Mouse (Mus musculus): ENCODE results near the gene Zc3h14. TPM values are rescaled to one million over a fixed set of nuclear protein-coding genes. Genes with fewer than 3 reads are reported as not detected.
A peak's percentile ranks its signal among the peaks of the same experiment; 100 is the strongest.

Gene Zc3h14
- 107 and 117 TPM in 2 replicates for polyA plus RNA-seq (2015; fragmentation: Nextera tagmentation; extraction: Ambion mirVana)

DNA sequence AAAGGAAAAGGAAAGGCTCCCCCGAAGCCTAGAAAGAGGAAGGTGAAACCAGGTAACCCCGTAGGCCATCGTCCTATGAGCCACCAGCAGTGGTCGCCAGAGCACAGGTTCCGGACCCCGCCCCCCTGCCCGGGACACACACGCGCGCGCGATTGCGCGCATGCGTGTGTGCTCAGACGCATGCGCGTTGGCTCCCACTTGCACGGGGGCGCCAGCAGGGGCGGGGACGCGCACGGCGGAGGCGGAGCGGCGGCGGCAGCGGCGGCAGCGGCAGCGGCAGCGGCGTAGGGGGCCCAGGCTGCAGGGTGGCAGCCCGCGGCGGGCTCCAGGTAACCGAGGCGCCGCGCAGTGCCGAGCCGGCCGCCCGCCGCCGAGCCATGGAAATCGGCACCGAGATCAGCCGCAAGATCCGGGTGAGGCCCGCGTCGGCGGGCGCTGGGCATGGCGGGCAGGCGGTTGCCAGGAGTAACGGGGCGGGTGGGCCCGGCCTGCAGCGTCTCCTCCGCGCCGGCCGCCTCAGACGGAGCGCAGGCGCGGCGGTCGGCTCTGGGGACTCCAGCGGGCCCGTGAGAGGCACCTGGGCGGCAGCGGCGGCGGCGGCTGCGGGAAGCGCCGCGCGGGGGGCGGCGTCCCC is at the start of gene Zc3h14:
Zc3h14 (plus strand) TSS at position 219 of the 634 bp plus-strand sequence.
- ATAC-seq (ENCODE audit: insufficient number of reproducible peaks, low FRiP score, low TSS enrichment, low read depth): peak; percentile 92
- H3K4me2 ChIP-seq (replicated peaks): peak within 1 kb of the TSS; percentile 56
- WGBS: under 1% methylated on average over 82 of the region's 87 CpGs

DNA sequence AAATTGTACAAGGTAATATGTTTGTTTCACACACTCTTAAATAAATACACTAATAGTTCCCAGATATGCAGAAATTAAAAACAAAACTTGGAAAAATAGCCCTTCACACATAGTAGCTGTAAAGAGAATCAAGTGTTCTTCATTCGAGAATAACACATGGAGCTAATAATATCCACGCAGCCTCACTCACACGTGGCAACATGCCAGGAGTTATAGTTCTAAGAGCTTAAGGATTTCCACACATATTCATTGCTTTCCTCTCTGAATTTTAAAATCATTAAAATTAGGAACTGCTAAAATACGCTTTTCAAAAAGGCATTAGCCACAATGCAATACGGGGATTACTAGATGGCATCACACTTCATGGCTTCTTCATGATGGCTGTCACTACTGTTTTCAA is 49.6 kb upstream of the Zc3h14 start:
- Histone ChIP-seq H3K36me3 (peaks cover 25% of the 10 kb centered on the region), H3K4me3 (replicated peaks) (no peak overlapping the region), H3K4me2 (replicated peaks) (no peak overlapping the region), H3K27ac (replicated peaks) (no peak overlapping the region), H3K4me1 (no peaks in the 10 kb centered on the region), H3K27me3 (no peaks in the 10 kb centered on the region), H3K9ac (no peak overlapping the region), H3K9me3 (replicated peaks) (no peaks in the 10 kb centered on the region)
- 41% methylated on average over 5 of the region's 5 CpGs for WGBS
- ATAC-seq (ENCODE audit: insufficient number of reproducible peaks, low FRiP score, low TSS enrichment, low read depth): no peak

More for the DNA sequence above, at the start of gene Zc3h14:
- H3K4me1 ChIP-seq: peaks cover 25% of the 10 kb centered on the region
- no peaks in the 10 kb centered on the region for H3K27me3 ChIP-seq
- H3K9me3 ChIP-seq (replicated peaks): no peaks in the 10 kb centered on the region
- peak within 1 kb of the TSS; percentile 92 for H3K4me3 ChIP-seq (replicated peaks)
- peak within 1 kb of the TSS; percentile 91 for H3K27ac ChIP-seq (replicated peaks)
- H3K9ac ChIP-seq: peak within 1 kb of the TSS; percentile 94
- H3K36me3 ChIP-seq: no peaks in the 10 kb centered on the region

GRCm38 (mm10) chr12:98701564-98701963 is 45.2 kb upstream of the Zc3h14 start:
- no peak overlapping the region for H3K27ac ChIP-seq (replicated peaks)
- WGBS: 79% methylated on average over 9 of the region's 9 CpGs
- H3K4me1 ChIP-seq: no peaks in the 10 kb centered on the region
- H3K36me3 ChIP-seq: peaks cover 12% of the 10 kb centered on the region; the same call in 1 of the 2 replicates
- no peak for ATAC-seq (ENCODE audit: insufficient number of reproducible peaks, low FRiP score, low TSS enrichment, low read depth)
- H3K4me3 ChIP-seq (replicated peaks): no peak overlapping the region
- no peaks in the 10 kb centered on the region for H3K9me3 ChIP-seq (replicated peaks)
- H3K27me3 ChIP-seq: no peaks in the 10 kb centered on the region
- no peak overlapping the region for H3K4me2 ChIP-seq (replicated peaks)
- no peak overlapping the region for H3K9ac ChIP-seq

DNA sequence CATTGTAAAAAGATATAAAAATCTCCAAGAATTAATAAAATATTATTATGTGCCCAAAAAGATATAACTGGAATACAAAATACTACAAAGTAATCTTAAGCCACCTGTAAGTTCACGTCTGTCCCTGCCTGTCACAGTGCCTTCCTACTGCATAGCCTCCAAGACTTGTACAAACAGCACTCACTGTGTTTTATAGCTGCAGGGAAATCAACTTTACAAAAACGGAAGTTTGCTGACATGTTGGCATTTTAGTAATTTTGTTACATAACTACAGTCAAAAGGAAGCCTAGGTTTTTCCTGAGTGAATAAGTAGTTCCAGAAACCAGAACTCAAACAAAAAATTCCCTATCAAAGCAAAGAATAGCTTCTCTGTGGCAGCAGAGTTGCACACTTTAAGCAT is 43.2 kb upstream of the Zc3h14 start:
- WGBS: 40% methylated on average over 2 of the region's 2 CpGs
- no peaks in the 10 kb centered on the region for H3K9me3 ChIP-seq (replicated peaks)
- peaks cover 9% of the 10 kb centered on the region; the same call in 1 of the 2 replicates for H3K36me3 ChIP-seq
- no peak overlapping the region for H3K4me2 ChIP-seq (replicated peaks)
- ATAC-seq (ENCODE audit: insufficient number of reproducible peaks, low FRiP score, low TSS enrichment, low read depth): no peak
- H3K27me3 ChIP-seq: no peaks in the 10 kb centered on the region
- no peak overlapping the region for H3K27ac ChIP-seq (replicated peaks)
- H3K4me1 ChIP-seq: no peaks in the 10 kb centered on the region
- H3K9ac ChIP-seq: no peak overlapping the region
- no peak overlapping the region for H3K4me3 ChIP-seq (replicated peaks)

- Histone ChIP-seq H3K9me3 (replicated peaks) (no peaks in the 10 kb centered on the region), H3K4me3 (replicated peaks) (no peak overlapping the region), H3K4me2 (replicated peaks) (no peak overlapping the region), H3K27ac (replicated peaks) (no peak overlapping the region), H3K4me1 (no peaks in the 10 kb centered on the region), H3K27me3 (no peaks in the 10 kb centered on the region), H3K36me3 (peaks cover 9% of the 10 kb centered on the region; the same call in 1 of the 2 replicates), H3K9ac (no peak overlapping the region)
- no peak for ATAC-seq (ENCODE audit: insufficient number of reproducible peaks, low FRiP score, low TSS enrichment, low read depth)
- WGBS: 85% methylated on average over 10 of the region's 10 CpGs
Observed at GRCm38 (mm10) chr12:98703961-98704360, 42.8 kb upstream of the Zc3h14 start.

GRCm38 (mm10) chr12:98712819-98713218 is 33.9 kb upstream of the Zc3h14 start:
- no peaks in the 10 kb centered on the region for H3K36me3 ChIP-seq
- 0 out of 2 replicates have a peak, but pooled peaks cover 3% of the 10 kb centered on the region for H3K4me1 ChIP-seq
- no peaks in the 10 kb centered on the region for H3K9me3 ChIP-seq (replicated peaks)
- no peak overlapping the region for H3K4me3 ChIP-seq (replicated peaks)
- H3K27me3 ChIP-seq: no peaks in the 10 kb centered on the region
- H3K4me2 ChIP-seq (replicated peaks): no peak overlapping the region
- no peak overlapping the region for H3K27ac ChIP-seq (replicated peaks)
- WGBS: 65% methylated on average over 6 of the region's 6 CpGs
- ATAC-seq (ENCODE audit: insufficient number of reproducible peaks, low FRiP score, low TSS enrichment, low read depth): no peak
- no peak overlapping the region for H3K9ac ChIP-seq

DNA sequence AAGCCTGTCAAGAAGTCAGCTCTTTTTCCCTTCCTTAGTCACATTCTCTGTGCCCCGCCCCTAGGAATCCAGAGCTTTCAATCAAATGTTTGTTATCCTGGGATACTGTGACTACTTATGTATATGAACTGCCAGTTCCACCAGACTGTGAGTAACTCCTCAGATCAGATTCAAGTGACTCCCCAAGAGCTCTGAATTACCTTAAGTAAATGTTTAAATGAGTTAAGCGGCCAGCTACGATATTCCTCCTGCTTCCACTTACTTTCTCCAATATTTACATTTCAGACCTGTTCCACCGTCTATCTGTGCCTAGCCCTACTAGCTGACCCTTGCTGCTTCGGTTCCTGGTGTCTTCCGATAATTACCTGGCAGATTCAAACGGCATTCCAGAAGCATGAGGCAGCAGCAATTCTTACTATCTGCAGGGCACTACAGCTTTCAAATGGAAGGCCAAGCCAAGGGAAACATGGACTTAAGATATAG is 33.1 kb upstream of the Zc3h14 start:
- no peaks in the 10 kb centered on the region for H3K9me3 ChIP-seq (replicated peaks)
- no peaks in the 10 kb centered on the region for H3K27me3 ChIP-seq
- no peak overlapping the region for H3K9ac ChIP-seq
- H3K36me3 ChIP-seq: no peaks in the 10 kb centered on the region
- no peak overlapping the region for H3K4me3 ChIP-seq (replicated peaks)
- no peak overlapping the region for H3K27ac ChIP-seq (replicated peaks)
- 43% methylated on average over 7 of the region's 7 CpGs for WGBS
- no peak overlapping the region for H3K4me2 ChIP-seq (replicated peaks)
- H3K4me1 ChIP-seq: 0 out of 2 replicates have a peak, but pooled peaks cover 3% of the 10 kb centered on the region
- no peak for ATAC-seq (ENCODE audit: insufficient number of reproducible peaks, low FRiP score, low TSS enrichment, low read depth)

- no peak overlapping the region for H3K4me3 ChIP-seq (replicated peaks)
- H3K27me3 ChIP-seq: no peaks in the 10 kb centered on the region
- H3K4me1 ChIP-seq: 0 out of 2 replicates have a peak, but pooled peaks cover 3% of the 10 kb centered on the region
- no peak overlapping the region for H3K4me2 ChIP-seq (replicated peaks)
- no peak overlapping the region for H3K27ac ChIP-seq (replicated peaks)
- H3K9ac ChIP-seq: no peak overlapping the region
- H3K36me3 ChIP-seq: no peaks in the 10 kb centered on the region
- no peak for ATAC-seq (ENCODE audit: insufficient number of reproducible peaks, low FRiP score, low TSS enrichment, low read depth)
- no peaks in the 10 kb centered on the region for H3K9me3 ChIP-seq (replicated peaks)
- WGBS: 31% methylated on average over 11 of the region's 11 CpGs
Observed at GRCm38 (mm10) chr12:98714757-98715156, 32.0 kb upstream of the Zc3h14 start.

- Histone ChIP-seq H3K4me2 (replicated peaks) (no peak overlapping the region), H3K9ac (no peak overlapping the region), H3K27me3 (no peaks in the 10 kb centered on the region), H3K27ac (replicated peaks) (no peak overlapping the region), H3K9me3 (replicated peaks) (no peaks in the 10 kb centered on the region), H3K36me3 (no peaks in the 10 kb centered on the region), H3K4me3 (replicated peaks) (no peak overlapping the region), H3K4me1 (0 out of 2 replicates have a peak, but pooled peaks cover 3% of the 10 kb centered on the region)
- no peak for ATAC-seq (ENCODE audit: insufficient number of reproducible peaks, low FRiP score, low TSS enrichment, low read depth)
- 89% methylated on average over 2 of the region's 2 CpGs for WGBS
Observed at GRCm38 (mm10) chr12:98716142-98716541, 30.6 kb upstream of the Zc3h14 start.

DNA sequence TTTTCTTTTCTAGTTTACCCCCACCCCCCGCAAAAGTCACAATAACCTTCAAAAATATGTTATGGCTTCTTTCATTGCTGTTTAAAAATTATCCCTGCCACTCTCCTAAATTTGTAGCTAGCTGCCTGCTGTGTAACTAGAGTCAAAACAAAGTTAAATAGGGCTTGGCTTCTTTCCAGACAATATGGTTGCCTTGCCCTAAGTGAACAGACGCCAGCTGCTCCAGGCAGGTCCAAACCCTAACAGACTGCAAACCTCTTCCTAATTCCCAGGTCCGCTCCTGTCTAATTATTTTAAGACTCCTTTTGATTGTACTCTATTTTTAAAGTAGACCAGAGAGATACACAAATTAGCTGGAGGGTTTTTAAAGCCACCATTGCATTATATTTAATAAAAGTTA is 26.1 kb upstream of the Zc3h14 start:
- no peaks in the 10 kb centered on the region for H3K27me3 ChIP-seq
- no peaks in the 10 kb centered on the region for H3K9me3 ChIP-seq (replicated peaks)

DNA sequence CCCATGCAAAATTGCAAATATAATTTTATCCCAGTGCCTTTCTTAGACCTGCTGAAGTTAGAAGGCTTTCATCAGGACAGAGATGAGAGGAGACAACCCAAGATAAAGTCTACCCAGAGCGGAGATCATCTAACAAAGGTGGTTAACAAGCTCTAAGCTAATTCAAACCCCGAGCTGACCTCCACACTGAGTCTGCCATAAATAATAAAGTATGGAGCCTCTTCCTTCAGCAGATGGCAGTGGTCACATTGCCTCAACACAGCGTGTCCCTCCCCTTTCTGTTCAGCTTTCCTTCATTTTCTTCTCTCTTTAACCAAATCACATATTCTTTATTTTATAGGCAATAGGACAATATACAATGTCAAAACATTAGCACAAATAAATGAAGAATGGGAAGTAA is 25.7 kb upstream of the Zc3h14 start:
- Histone ChIP-seq H3K36me3 (no peaks in the 10 kb centered on the region), H3K27ac (replicated peaks) (no peak overlapping the region; the same call in 1 of the 2 replicates), H3K9ac (no peak overlapping the region), H3K4me2 (replicated peaks) (no peak overlapping the region), H3K27me3 (no peaks in the 10 kb centered on the region), H3K9me3 (replicated peaks) (no peaks in the 10 kb centered on the region), H3K4me1 (no peaks in the 10 kb centered on the region), H3K4me3 (replicated peaks) (no peak overlapping the region)
- 69% methylated on average over 3 of the region's 3 CpGs for WGBS
- no peak for ATAC-seq (ENCODE audit: insufficient number of reproducible peaks, low FRiP score, low TSS enrichment, low read depth)

More for the DNA sequence above, 26.1 kb upstream of the Zc3h14 start:
- Histone ChIP-seq H3K4me1 (no peaks in the 10 kb centered on the region), H3K4me2 (replicated peaks) (no peak overlapping the region), H3K27ac (replicated peaks) (no peak overlapping the region; the same call in 1 of the 2 replicates), H3K36me3 (no peaks in the 10 kb centered on the region), H3K9ac (no peak overlapping the region), H3K4me3 (replicated peaks) (no peak overlapping the region)
- peak; percentile 43; the same call in 1 of the 2 replicates for ATAC-seq (ENCODE audit: insufficient number of reproducible peaks, low FRiP score, low TSS enrichment, low read depth)
- 26% methylated on average over 3 of the region's 3 CpGs for whole genome bisulfite sequencing

DNA sequence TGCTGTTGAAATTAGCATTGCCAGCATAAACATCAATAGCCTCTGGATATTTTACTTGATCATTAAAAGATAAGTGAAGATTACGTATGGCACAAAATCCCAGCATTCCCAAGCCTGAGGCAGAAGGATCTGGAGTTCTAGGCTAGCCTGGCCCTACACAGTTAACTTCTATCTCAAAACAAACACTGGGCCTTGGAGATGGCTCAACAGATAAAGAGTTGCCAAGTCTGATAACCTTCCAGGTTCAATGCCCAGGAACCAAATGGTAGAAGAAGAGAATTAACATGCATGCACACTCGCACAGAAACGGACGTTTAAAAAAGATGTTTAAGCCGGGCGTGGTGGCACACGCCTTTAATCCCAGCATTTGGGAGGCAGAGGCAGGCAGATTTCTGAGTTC is 22.5 kb upstream of the Zc3h14 start:
- Histone ChIP-seq H3K36me3 (no peaks in the 10 kb centered on the region), H3K9ac (no peak overlapping the region), H3K27ac (replicated peaks) (no peak overlapping the region), H3K4me1 (no peaks in the 10 kb centered on the region), H3K9me3 (replicated peaks) (no peaks in the 10 kb centered on the region), H3K27me3 (no peaks in the 10 kb centered on the region), H3K4me2 (replicated peaks) (no peak overlapping the region), H3K4me3 (replicated peaks) (no peak overlapping the region)
- 92% methylated on average over 7 of the region's 7 CpGs for WGBS
- ATAC-seq (ENCODE audit: insufficient number of reproducible peaks, low FRiP score, low TSS enrichment, low read depth): no peak

Data from embryonic facial prominence, embryonic 15.5 days (tissue).